Mouse (Mus musculus) brain, embryonic 14.5 days (tissue): ENCODE results near the gene Ulk3.

Experiments
- CTCF ChIP-seq: fragments of 200-500 bp; IDR thresholded peaks from 2 replicates; pipeline ENCODE4 v1.5.1; 2012; ENCODE audit warnings: inconsistent platforms, mild to moderate bottlenecking, moderate library complexity, borderline replicate concordance; ENCODE audit not compliant: insufficient read depth, insufficient read length; ENCODE audit errors: extremely low read depth
- POLR2A ChIP-seq: fragments of 200-500 bp; IDR thresholded peaks from 2 replicates; pipeline ENCODE4 v1.6.1; 2012; ENCODE audit warnings: mild to moderate bottlenecking, inconsistent platforms, borderline replicate concordance; ENCODE audit not compliant: poor library complexity, insufficient read depth, insufficient read length, severe bottlenecking; ENCODE audit errors: extremely low read depth

DNA sequence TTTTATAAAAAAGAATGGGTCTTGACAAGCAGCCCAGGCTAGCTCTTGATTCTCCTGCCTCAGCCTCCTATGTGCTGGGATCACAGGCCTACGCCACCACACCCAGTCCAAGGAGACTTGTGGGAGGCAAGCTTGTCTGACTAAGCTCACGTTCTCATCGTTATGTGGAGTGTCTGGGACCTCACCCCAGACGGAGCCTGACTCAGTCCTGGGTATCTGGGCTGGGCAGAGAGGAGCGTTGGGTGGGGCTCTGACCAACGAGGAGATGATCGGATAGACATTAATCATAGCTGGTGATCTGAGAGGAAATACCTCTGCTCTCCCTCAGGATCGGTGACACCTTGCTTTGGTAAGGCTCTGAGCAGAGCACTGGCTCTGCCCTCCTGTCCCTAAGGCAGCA is 29.6 kb downstream of the Ulk3 start:
- TF ChIP-seq CTCF (no peak), POLR2A (no peak)
